7 mouse cellular contexts compared by ENCODE assay signal in the genomic region with DNA sequence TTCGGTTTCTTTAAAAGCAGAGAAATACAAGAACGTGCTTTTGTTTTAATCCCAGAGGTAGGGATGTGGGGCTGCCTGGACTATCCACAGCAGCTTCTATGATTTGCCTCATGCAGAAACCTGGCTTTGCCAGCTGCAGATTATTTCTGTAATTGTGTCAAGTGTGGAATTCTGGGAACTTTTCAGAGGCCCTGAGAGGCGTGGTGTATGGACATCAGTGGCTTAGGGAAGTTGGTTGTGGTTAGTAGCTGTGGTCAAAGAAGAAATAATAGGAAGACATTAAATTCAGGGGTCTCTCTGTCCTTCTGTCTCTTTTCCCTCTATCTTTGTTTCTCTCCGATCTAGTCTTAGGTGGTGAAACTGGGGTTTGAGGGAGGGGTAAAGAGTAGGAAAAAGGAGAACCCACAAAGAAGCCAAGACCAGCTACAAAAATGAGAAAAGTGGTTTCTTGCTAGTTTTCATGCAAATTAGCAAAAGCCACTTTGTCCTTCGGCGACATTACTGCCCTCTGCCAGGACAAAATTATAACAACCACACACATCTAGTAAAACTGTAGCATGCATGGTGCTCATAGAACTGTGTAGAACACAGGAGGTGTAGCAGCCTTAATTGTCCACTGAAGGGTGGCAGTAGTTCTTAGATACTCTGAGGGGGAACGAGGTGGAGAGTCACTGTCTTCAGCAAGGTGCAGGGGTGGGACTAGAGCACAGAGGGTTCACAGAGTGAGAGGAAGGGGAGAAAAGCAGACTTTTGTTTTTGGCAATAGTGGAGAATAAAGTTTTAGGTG.
"Had no signal": no experiment of that assay in that cellular context is flagged by ENCODE, and none has a peak within 500 bp of the region (broad histone marks: within the 10 kb centered on the region; RNA-seq: fewer than 3 reads in every experiment).

No protein-coding gene starts in this region.

- H3K4me3 ChIP-seq: left cerebral cortex, adult 2 months; limb, embryonic 15.5 days; liver, embryonic 13.5 days; midbrain, embryonic 12.5 days had no signal

- H3K36me3 ChIP-seq: limb, embryonic 15.5 days; liver, embryonic 13.5 days; midbrain, embryonic 12.5 days had no signal

- H3K4me2 ChIP-seq: limb, embryonic 15.5 days; liver, embryonic 13.5 days; midbrain, embryonic 12.5 days had no signal

- H3K27ac ChIP-seq: left cerebral cortex, adult 2 months; limb, embryonic 15.5 days; liver, embryonic 13.5 days; midbrain, embryonic 12.5 days had no signal

- DNase-seq: thymus, adult 18-20 months had no signal

- H3K9me3 ChIP-seq: limb, embryonic 15.5 days; midbrain, embryonic 12.5 days had no signal

- H3K27me3 ChIP-seq: limb, embryonic 15.5 days; liver, embryonic 13.5 days; midbrain, embryonic 12.5 days had no signal

- ATAC-seq: intestine, postnatal 0 days; midbrain, embryonic 16.5 days had no signal

- H3K4me1 ChIP-seq: limb, embryonic 15.5 days; midbrain, embryonic 12.5 days had no signal

- H3K9ac ChIP-seq: limb, embryonic 15.5 days; liver, embryonic 13.5 days; midbrain, embryonic 12.5 days had no signal
